Mouse (Mus musculus) MEL (cell line): ENCODE data around the gene Dhrs7b.

Source experiments
- CTCF ChIP-seq, 3 experiments: IDR thresholded peaks in 2 of 3; conservative IDR thresholded peaks in 1 of 3; 2 replicates each; pipeline ENCODE4 v1.5.1; 2011 to 2012; ENCODE audit warnings: low read length in 3 of 3, low read depth in 2 of 3, mild to moderate bottlenecking in 2 of 3, improper control_type of control experiment in 1 of 3, inconsistent platforms in 1 of 3, mixed read lengths in 1 of 3, moderate library complexity in 1 of 3; ENCODE audit not compliant: control insufficient read depth in 1 of 3, insufficient read depth in 1 of 3, poor library complexity in 1 of 3, severe bottlenecking in 1 of 3
- E2F4 ChIP-seq: IDR thresholded peaks from 2 replicates; pipeline ENCODE4 v1.6.1; 2011; ENCODE audit warnings: low read depth, low read length, improper control_type of control experiment, borderline replicate concordance
- GATA1 ChIP-seq: IDR thresholded peaks from 2 replicates; pipeline ENCODE4 v1.6.1; 2011; ENCODE audit warnings: low read depth, low read length, improper control_type of control experiment
- MAFK ChIP-seq: IDR thresholded peaks from 2 replicates; pipeline ENCODE4 v1.6.1; 2011; ENCODE audit warnings: low read depth, mild to moderate bottlenecking, low read length, improper control_type of control experiment, borderline replicate concordance
- POLR2A ChIP-seq, 2 experiments: IDR thresholded peaks; 2 replicates each; pipeline ENCODE4 v1.6.1; 2011 to 2012; ENCODE audit warnings: low read length in 2 of 2, mild to moderate bottlenecking in 2 of 2, control low read depth in 1 of 2, improper control_type of control experiment in 1 of 2, low read depth in 1 of 2, moderate library complexity in 1 of 2; ENCODE audit not compliant: control insufficient read depth in 1 of 2, insufficient read depth in 1 of 2, poor library complexity in 1 of 2
- POLR2AphosphoS2 ChIP-seq: IDR thresholded peaks from 2 replicates; pipeline ENCODE4 v1.6.1; 2011; ENCODE audit warnings: low read length, improper control_type of control experiment
- RCOR1 ChIP-seq: IDR thresholded peaks from 2 replicates; pipeline ENCODE4 v1.6.1; 2012; ENCODE audit warnings: low read depth, mild to moderate bottlenecking, inconsistent platforms, low read length, improper control_type of control experiment
- TAL1 ChIP-seq: IDR thresholded peaks from 2 replicates; pipeline ENCODE4 v1.6.1; 2012; ENCODE audit warnings: mild to moderate bottlenecking, inconsistent platforms, low read length, moderate library complexity, mixed read lengths
- USF1 ChIP-seq: IDR thresholded peaks from 2 replicates; pipeline ENCODE4 v1.6.1; 2014; ENCODE audit warnings: low read depth, mild to moderate bottlenecking, inconsistent platforms, low read length, improper control_type of control experiment, moderate library complexity
- ZMIZ1 ChIP-seq: IDR thresholded peaks from 2 replicates; pipeline ENCODE4 v1.6.1; 2012; ENCODE audit warnings: low read depth, mild to moderate bottlenecking, inconsistent platforms, low read length, improper control_type of control experiment, moderate library complexity
- ZNF384 ChIP-seq: IDR thresholded peaks from 2 replicates; pipeline ENCODE4 v1.6.1; 2012; ENCODE audit warnings: low read depth, mild to moderate bottlenecking, inconsistent platforms, low read length, improper control_type of control experiment

- TF ChIP-seq RCOR1, result no peak
- no peak for TF ChIP-seq POLR2A (IDR thresholded peaks at IDR 0.05; ENCODE audit: control insufficient read depth in 1 of 2, insufficient read depth in 1 of 2, low read depth in 1 of 2, low read length in 2 of 2, poor library complexity in 1 of 2)
- no peak for TF ChIP-seq POLR2AphosphoS2
- no peak for TF ChIP-seq E2F4
- TF ChIP-seq ZMIZ1, result no peak
- no peak for TF ChIP-seq GATA1
- TF ChIP-seq ZNF384, result no peak
- TF ChIP-seq USF1, result no peak
- no peak for TF ChIP-seq CTCF (IDR thresholded peaks at IDR 0.05 in 2 of 3, conservative IDR thresholded peaks at IDR 0.05 in 1 of 3; ENCODE audit: control insufficient read depth in 1 of 3, insufficient read depth in 1 of 3, low read depth in 2 of 3, low read length in 3 of 3, poor library complexity in 1 of 3, severe bottlenecking in 1 of 3)
- TF ChIP-seq MAFK, result no peak
- TF ChIP-seq TAL1, result no peak
Measured at GRCm38 (mm10) chr11:60800892-60801291, 29.5 kb upstream of the Dhrs7b start.
